Mouse (Mus musculus): Measurements from ENCODE around the gene Usp18.

DNA sequence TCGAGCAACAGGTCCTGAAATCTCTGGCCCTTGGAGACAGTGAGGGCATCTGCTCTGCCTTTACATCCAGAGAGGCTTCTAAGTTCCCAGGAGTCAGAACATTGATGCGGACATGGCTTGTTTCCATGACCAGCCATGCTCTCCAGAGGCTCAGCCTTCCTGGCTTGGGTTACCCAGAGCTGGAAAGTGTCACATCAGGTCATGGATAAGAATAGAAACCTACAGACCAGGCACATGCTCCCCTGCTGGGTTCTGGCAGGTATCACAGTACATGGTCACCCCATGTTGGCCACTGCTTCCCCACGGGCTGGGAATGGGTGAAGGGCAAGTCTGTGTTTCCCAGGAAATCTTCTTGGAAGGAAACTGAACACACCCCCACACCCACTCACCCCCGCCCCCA lies 26.3 kb upstream of the Usp18 start:
- no peak for TF ChIP-seq CTCF (IDR thresholded peaks at IDR 0.05; ENCODE audit: low read depth)
- no peak for TF ChIP-seq EP300 (IDR thresholded peaks at IDR 0.05; ENCODE audit: low read depth)
